Mouse (Mus musculus): ENCODE measurements at regions not wholly inside any gene's neighbourhood (a gene's known extent, or its start where the extent isn't known, plus 50 kb on each side); places are given as distances from the start of the nearest gene placed in this dataset.

GRCm38 (mm10) chr19:20123546-20124195, 267.1 kb downstream of the Anxa1 start:
- ATAC-seq (ENCODE audit: insufficient read depth, low read depth) (no peak), DNase-seq (ENCODE audit: low spot score) (no peak)
- 84% methylated on average over 2 of the region's 2 CpGs for WGBS
- Histone ChIP-seq H3K4me1 (ENCODE audit: control insufficient read depth, insufficient read depth) (no peaks in the 10 kb centered on the region), H3K27me3 (ENCODE audit: control insufficient read depth, insufficient read depth, low read length) (no peaks in the 10 kb centered on the region), H3K9me3 (replicated peaks; ENCODE audit: control insufficient read depth, low read length) (no peaks in the 10 kb centered on the region), H3K27ac (ENCODE audit: low read depth) (no peak overlapping the region), H3K4me2 (ENCODE audit: low read depth, low read length) (no peak overlapping the region), H3K36me3 (replicated peaks; ENCODE audit: control insufficient read depth, insufficient read depth, low read length) (no peaks in the 10 kb centered on the region), H3K4me3 (ENCODE audit: low read depth, low read length) (no peak overlapping the region), H3K9ac (replicated peaks; ENCODE audit: low read depth, low read length) (no peak overlapping the region)
- TF ChIP-seq CTCF (IDR thresholded peaks at IDR 0.05; ENCODE audit: low read depth) (no peak), EP300 (IDR thresholded peaks at IDR 0.05; ENCODE audit: low read depth) (no peak)

GRCm38 (mm10) chr19:20122475-20122874, 268.3 kb downstream of the Anxa1 start:
- Histone ChIP-seq H3K27ac (ENCODE audit: low read depth) (no peak overlapping the region), H3K4me3 (ENCODE audit: low read depth, low read length) (no peak overlapping the region), H3K4me1 (ENCODE audit: control insufficient read depth, insufficient read depth) (no peaks in the 10 kb centered on the region), H3K4me2 (ENCODE audit: low read depth, low read length) (no peak overlapping the region), H3K9me3 (replicated peaks; ENCODE audit: control insufficient read depth, low read length) (no peaks in the 10 kb centered on the region), H3K27me3 (ENCODE audit: control insufficient read depth, insufficient read depth, low read length) (no peaks in the 10 kb centered on the region), H3K9ac (replicated peaks; ENCODE audit: low read depth, low read length) (no peak overlapping the region), H3K36me3 (replicated peaks; ENCODE audit: control insufficient read depth, insufficient read depth, low read length) (no peaks in the 10 kb centered on the region)
- ATAC-seq (ENCODE audit: insufficient read depth, low read depth) (no peak), DNase-seq (ENCODE audit: low spot score) (no peak)
- WGBS = 61% methylated on average over 4 of the region's 4 CpGs
- TF ChIP-seq EP300 (IDR thresholded peaks at IDR 0.05; ENCODE audit: low read depth) = no peak
- TF ChIP-seq CTCF (IDR thresholded peaks at IDR 0.05; ENCODE audit: low read depth) = no peak

GRCm38 (mm10) chr19:20114237-20114636, 276.5 kb downstream of the Anxa1 start:
- Histone ChIP-seq H3K4me2 (ENCODE audit: low read depth, low read length) (no peak overlapping the region), H3K36me3 (replicated peaks; ENCODE audit: control insufficient read depth, insufficient read depth, low read length) (no peaks in the 10 kb centered on the region), H3K27ac (ENCODE audit: low read depth) (no peak overlapping the region), H3K4me1 (ENCODE audit: control insufficient read depth, insufficient read depth) (no peaks in the 10 kb centered on the region), H3K4me3 (ENCODE audit: low read depth, low read length) (no peak overlapping the region), H3K9ac (replicated peaks; ENCODE audit: low read depth, low read length) (no peak overlapping the region), H3K27me3 (ENCODE audit: control insufficient read depth, insufficient read depth, low read length) (no peaks in the 10 kb centered on the region), H3K9me3 (replicated peaks; ENCODE audit: control insufficient read depth, low read length) (no peaks in the 10 kb centered on the region)
- TF ChIP-seq EP300 (IDR thresholded peaks at IDR 0.05; ENCODE audit: low read depth) = no peak
- no peak for TF ChIP-seq CTCF (IDR thresholded peaks at IDR 0.05; ENCODE audit: low read depth)
- no peak for ATAC-seq (ENCODE audit: insufficient read depth, low read depth)
- WGBS = 83% methylated on average over 3 of the region's 3 CpGs
- DNase-seq (ENCODE audit: low spot score) = no peak
